Mouse (Mus musculus) hindbrain, embryonic 16.5 days (tissue): ENCODE data around the gene Eif2b3. TPM values are rescaled to one million over a fixed set of nuclear protein-coding genes. Genes with fewer than 3 reads are reported as not detected.

Experiments
- ATAC-seq: fragments of 200-750 bp; cut with Nextera tagmentation; 2 replicates; pipeline ENCODE4 v1.8.0; 2017; ENCODE audit warnings: moderate TSS enrichment, moderate library complexity
- H3K27ac ChIP-seq: fragments of 300-500 bp; sonication (generic); 2 replicates; pipeline ENCODE4 v1.5.1; 2014; ENCODE audit warnings: low read depth, mild to moderate bottlenecking, control low read depth, low read length, moderate library complexity
- H3K27me3 ChIP-seq: fragments of 300-500 bp; sonication (generic); replicated peaks from 2 replicates; pipeline ENCODE4 v1.6.1; 2014; ENCODE audit warnings: low read length; ENCODE audit not compliant: control insufficient read depth, insufficient read depth
- H3K36me3 ChIP-seq: fragments of 300-500 bp; sonication (generic); 2 replicates; pipeline ENCODE4 v1.6.1; 2014; ENCODE audit warnings: mild to moderate bottlenecking, low read length, moderate library complexity, mixed read lengths; ENCODE audit not compliant: control insufficient read depth, insufficient read depth
- H3K4me1 ChIP-seq: fragments of 300-500 bp; sonication (generic); 2 replicates; pipeline ENCODE4 v1.6.1; 2014; ENCODE audit warnings: low read depth, low read length; ENCODE audit not compliant: control insufficient read depth, insufficient read depth
- H3K4me2 ChIP-seq: fragments of 300-500 bp; sonication (generic); 2 replicates; pipeline ENCODE4 v1.6.1; 2014; ENCODE audit warnings: mild to moderate bottlenecking, low read length, control low read depth, moderate library complexity
- H3K4me3 ChIP-seq: fragments of 300-500 bp; sonication (generic); 2 replicates; pipeline ENCODE4 v1.5.1; 2014; ENCODE audit warnings: mild to moderate bottlenecking, low read length, control low read depth, moderate library complexity
- H3K9ac ChIP-seq: fragments of 300-500 bp; sonication (generic); 2 replicates; pipeline ENCODE4 v1.6.1; 2014; ENCODE audit warnings: low read depth, mild to moderate bottlenecking, control low read depth, low read length, moderate library complexity
- H3K9me3 ChIP-seq: fragments of 300-500 bp; sonication (generic); 2 replicates; pipeline ENCODE4 v1.6.1; 2014; ENCODE audit warnings: mild to moderate bottlenecking, low read length, moderate library complexity; ENCODE audit not compliant: control insufficient read depth
- whole genome bisulfite sequencing: fragments of 180-500 bp; shearing (Covaris S2); extraction: QIAGEN DNeasy Blood & Tissue Kit; methylation state at CpG from one replicate; pipeline ENCODE4 v1.1.7; 2014; 5-methylcytosine and 5-hydroxymethylcytosine counted together
- polyA plus RNA-seq: library from polyadenylated mRNA; unstranded; fragments of >200 nt; fragmentation: Nextera tagmentation; extraction: Ambion mirVana; gene quantifications from 2 replicates; pipeline ENCODE4 v1.2.1, GENCODE M21; 2015

Eif2b3 gene
- polyA plus RNA-seq, 1 experiment from 2014 or later, result 44.9 TPM

DNA sequence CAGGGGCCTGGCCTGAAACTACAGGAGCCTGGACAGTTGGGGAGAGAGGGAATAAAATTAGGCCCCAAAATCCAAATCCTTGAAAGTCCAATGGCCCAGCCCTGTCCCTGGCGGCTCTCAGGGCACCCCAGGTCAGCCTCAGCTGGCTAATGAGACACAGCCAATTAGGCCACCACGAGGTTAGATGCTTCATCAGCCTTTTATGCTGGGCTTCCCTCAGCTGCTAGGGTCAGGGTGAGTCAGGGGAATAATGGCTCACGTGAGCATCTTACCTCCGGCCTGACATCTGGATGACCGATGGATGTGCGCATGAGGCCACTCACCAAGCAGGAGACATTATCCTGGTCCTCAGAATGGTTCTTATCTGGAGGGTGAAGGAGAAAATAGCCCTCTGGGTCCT, 111.6 kb downstream of the Eif2b3 start:
- Histone ChIP-seq H3K4me1 (peaks cover 18% of the 10 kb centered on the region), H3K9ac (no peak overlapping the region), H3K36me3 (peaks cover 28% of the 10 kb centered on the region), H3K27ac (no peak overlapping the region), H3K9me3 (no peaks in the 10 kb centered on the region), H3K27me3 (no peaks in the 10 kb centered on the region), H3K4me2 (no peak overlapping the region), H3K4me3 (no peak overlapping the region)
- ATAC-seq, result no peak
- WGBS, result 36% methylated on average over 6 of the region's 6 CpGs

DNA sequence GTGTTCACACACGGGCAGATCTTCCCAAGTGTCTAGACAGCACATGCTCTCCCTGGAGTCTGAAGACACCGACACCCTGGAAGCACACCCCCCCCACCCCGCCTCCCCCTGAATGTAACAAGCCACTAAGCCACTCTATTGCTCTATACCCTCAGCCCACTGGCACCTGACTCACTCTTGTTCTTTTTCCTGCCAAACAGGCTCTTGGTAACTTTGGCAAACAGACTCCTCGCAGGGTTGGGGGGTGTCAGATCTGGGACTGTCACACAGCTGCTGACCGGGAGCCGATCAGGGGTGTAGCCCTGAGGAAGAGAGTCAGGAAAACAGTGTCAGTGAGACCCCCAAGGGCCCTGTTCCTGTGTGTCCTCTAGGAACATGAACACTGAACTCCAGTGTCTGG, 112.0 kb downstream of the Eif2b3 start:
- no peaks in the 10 kb centered on the region for H3K9me3 ChIP-seq
- H3K4me1 ChIP-seq, result peaks cover 16% of the 10 kb centered on the region
- no peak overlapping the region for H3K4me3 ChIP-seq
- no peak for ATAC-seq
- H3K36me3 ChIP-seq, result peaks cover 28% of the 10 kb centered on the region
- H3K27me3 ChIP-seq, result no peaks in the 10 kb centered on the region
- no peak overlapping the region for H3K4me2 ChIP-seq
- no peak overlapping the region for H3K27ac ChIP-seq
- WGBS, result 38% methylated on average over 6 of the region's 6 CpGs
- H3K9ac ChIP-seq, result peak overlapping the region; percentile 92; the same call in 1 of the 2 replicates

GRCm38 (mm10) chr4:117131890-117132793, 112.9 kb downstream of the Eif2b3 start:
- peak overlapping the region; percentile 84 for H3K4me2 ChIP-seq
- peak overlapping the region; percentile 80 for H3K4me3 ChIP-seq
- H3K9ac ChIP-seq, result peak overlapping the region; percentile 92
- H3K27me3 ChIP-seq, result no peaks in the 10 kb centered on the region
- H3K27ac ChIP-seq, result no peak overlapping the region; the same call in 1 of the 2 replicates
- H3K9me3 ChIP-seq, result no peaks in the 10 kb centered on the region
- WGBS, result 8% methylated on average over 7 of the region's 7 CpGs
- peaks cover 27% of the 10 kb centered on the region for H3K36me3 ChIP-seq
- peak; percentile 2; the same call in 1 of the 2 replicates for ATAC-seq
- H3K4me1 ChIP-seq, result peaks cover 16% of the 10 kb centered on the region

DNA sequence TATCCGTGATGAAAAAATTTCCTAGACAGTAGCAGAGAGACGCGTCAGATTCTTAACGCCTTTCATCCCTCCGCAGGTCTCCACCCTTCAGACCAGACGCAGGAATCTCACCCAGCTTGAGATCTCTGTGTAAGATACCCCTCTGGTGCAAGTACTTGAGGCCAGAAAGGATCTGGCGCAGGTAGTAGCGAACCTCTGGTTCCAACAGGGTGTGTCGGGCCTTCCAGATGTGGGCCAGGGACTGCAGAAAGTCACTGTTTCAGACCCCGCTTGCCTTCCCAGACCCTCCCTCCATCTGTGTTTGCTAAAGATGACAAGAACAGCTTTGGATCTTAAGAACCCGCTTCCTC, 113.6 kb downstream of the Eif2b3 start:
- Histone ChIP-seq H3K27ac (peak overlapping the region; percentile 85; the same call in 1 of the 2 replicates), H3K4me2 (peak overlapping the region; percentile 84), H3K9ac (peak overlapping the region; percentile 92), H3K9me3 (no peaks in the 10 kb centered on the region), H3K4me1 (peaks cover 16% of the 10 kb centered on the region), H3K36me3 (peaks cover 24% of the 10 kb centered on the region), H3K27me3 (no peaks in the 10 kb centered on the region), H3K4me3 (peak overlapping the region; percentile 80)
- WGBS, result 8% methylated on average over 11 of the region's 11 CpGs
- no peak for ATAC-seq

- Histone ChIP-seq H3K36me3 (peaks cover 18% of the 10 kb centered on the region), H3K9ac (peak overlapping the region; percentile 92), H3K4me1 (peaks cover 16% of the 10 kb centered on the region), H3K4me3 (peak overlapping the region; percentile 80), H3K27me3 (no peaks in the 10 kb centered on the region), H3K4me2 (peak overlapping the region; percentile 84), H3K9me3 (no peaks in the 10 kb centered on the region), H3K27ac (peak overlapping the region; percentile 85)
- under 1% methylated on average over 40 of the region's 42 CpGs for WGBS
- peak; percentile 44 for ATAC-seq
Measured at GRCm38 (mm10) chr4:117133366-117133796, 114.2 kb downstream of the Eif2b3 start.

DNA sequence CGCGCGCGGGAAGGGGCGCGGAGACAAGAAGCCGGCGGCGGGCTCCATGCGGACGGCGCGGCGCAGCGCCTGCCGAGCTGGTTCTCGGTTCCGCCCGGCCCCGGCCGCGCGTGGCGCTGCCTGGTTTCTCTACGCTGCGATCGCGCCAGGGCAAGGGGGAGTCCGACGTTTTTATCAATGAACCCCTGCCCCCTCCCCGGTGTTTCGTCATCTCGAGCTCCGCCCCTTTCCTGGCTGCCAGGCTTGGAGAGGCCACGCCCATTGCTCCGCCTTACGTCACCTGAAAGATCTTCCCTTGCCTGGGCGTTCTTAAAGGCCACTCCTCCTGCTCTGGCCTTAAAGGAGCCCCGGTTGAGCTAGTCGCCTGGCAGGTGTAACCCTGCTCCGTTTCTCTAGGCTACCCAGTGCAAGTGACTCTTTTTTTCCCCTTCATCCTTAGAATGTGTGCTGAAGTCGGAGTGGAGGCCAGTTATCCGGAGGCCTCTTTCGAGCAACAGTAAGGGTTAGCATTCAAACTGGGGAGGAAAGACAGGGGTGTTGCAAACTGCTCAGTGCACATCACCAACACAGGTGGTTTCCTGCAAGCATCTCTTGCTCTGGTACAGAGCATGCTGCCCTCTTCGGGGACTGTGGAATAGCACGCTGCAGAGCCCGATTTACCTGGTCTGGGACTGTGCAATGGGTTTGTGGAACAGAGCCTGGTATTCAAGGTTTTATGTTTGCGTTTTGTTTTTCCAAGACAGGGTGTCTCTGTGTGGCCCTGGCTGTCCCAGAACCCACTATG, 114.8 kb downstream of the Eif2b3 start, which contains the start of gene Plk3:
Plk3 (minus strand) TSS at position 147 of the 784 bp plus-strand sequence.
- peak within 1 kb of the TSS; percentile 92 for H3K9ac ChIP-seq
- WGBS, result 2% methylated on average over 38 of the region's 48 CpGs
- ATAC-seq, result peak; percentile 95
- H3K4me3 ChIP-seq, result peak within 1 kb of the TSS; percentile 80
- H3K9me3 ChIP-seq, result no peaks in the 10 kb centered on the region
- peaks cover 12% of the 10 kb centered on the region; the same call in 1 of the 2 replicates for H3K36me3 ChIP-seq
- H3K4me2 ChIP-seq, result peak within 1 kb of the TSS; percentile 84
- no peaks in the 10 kb centered on the region for H3K27me3 ChIP-seq
- H3K27ac ChIP-seq, result peak within 1 kb of the TSS; percentile 85
- peaks cover 16% of the 10 kb centered on the region for H3K4me1 ChIP-seq

DNA sequence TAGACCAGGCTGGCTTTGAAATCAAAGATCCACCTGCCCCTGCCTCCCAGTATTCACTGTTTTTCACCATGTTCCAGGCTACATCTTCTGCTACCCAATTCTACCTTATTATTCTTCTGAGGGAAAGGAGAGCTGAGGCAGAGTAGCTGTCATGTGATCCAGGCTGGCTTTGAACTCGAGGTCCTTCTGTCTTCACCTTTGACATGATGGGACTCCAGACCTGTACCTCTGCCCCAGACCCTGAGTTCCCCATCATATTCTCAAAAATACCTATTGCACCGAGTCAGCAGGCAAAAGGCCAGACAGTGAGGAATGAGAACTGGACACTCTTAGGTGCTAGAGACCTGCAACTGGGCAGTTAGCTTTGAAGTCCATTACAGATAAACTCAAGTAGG, 115.4 kb downstream of the Eif2b3 start:
- Histone ChIP-seq H3K27ac (no peak overlapping the region), H3K4me2 (peak overlapping the region; percentile 84), H3K27me3 (no peaks in the 10 kb centered on the region), H3K36me3 (peaks cover 12% of the 10 kb centered on the region; the same call in 1 of the 2 replicates), H3K9ac (no peak overlapping the region), H3K4me3 (no peak overlapping the region), H3K4me1 (peaks cover 16% of the 10 kb centered on the region), H3K9me3 (no peaks in the 10 kb centered on the region)
- ATAC-seq, result no peak
- 36% methylated on average over 2 of the region's 2 CpGs for WGBS

- H3K9ac ChIP-seq, result no peak overlapping the region
- peaks cover 16% of the 10 kb centered on the region for H3K4me1 ChIP-seq
- H3K4me3 ChIP-seq, result no peak overlapping the region
- WGBS, result 24% methylated on average over 8 of the region's 8 CpGs
- H3K9me3 ChIP-seq, result no peaks in the 10 kb centered on the region
- no peaks in the 10 kb centered on the region for H3K27me3 ChIP-seq
- peaks cover 5% of the 10 kb centered on the region; the same call in 1 of the 2 replicates for H3K36me3 ChIP-seq
- H3K4me2 ChIP-seq, result no peak overlapping the region
- H3K27ac ChIP-seq, result no peak overlapping the region
- no peak for ATAC-seq
Measured at GRCm38 (mm10) chr4:117136034-117136433, 116.8 kb downstream of the Eif2b3 start.
